Mouse (Mus musculus) gastrocnemius, adult 2 months (tissue): ENCODE results near the gene Ttc16. TPM values are rescaled to one million over a fixed set of nuclear protein-coding genes. Genes with fewer than 3 reads are reported as not detected.

Experiments used
- DNase-seq: peaks from one replicate; pipeline ENCODE4 v3.0.0; 2022
- H3K27ac ChIP-seq: fragments of 200-600 bp; 2 replicates; pipeline ENCODE4 v1.8.1; 2022; ENCODE audit warnings: mild to moderate bottlenecking
- H3K4me3 ChIP-seq: fragments of 200-600 bp; 2 replicates; pipeline ENCODE4 v1.8.1; 2022; ENCODE audit warnings: mild to moderate bottlenecking, moderate library complexity
- CTCF ChIP-seq: fragments of 200-600 bp; IDR thresholded peaks from 2 replicates; pipeline ENCODE4 v1.8.1; 2022; ENCODE audit warnings: antibody characterized with exemption, mild to moderate bottlenecking, moderate library complexity
- intact Hi-C: fragments of 180-260 bp; cut with DNase I; formaldehyde crosslinking; loops from one replicate; pipeline ENCODE4 v1.15.1; 2025
- total RNA-seq, 2 experiments: library from RNA; stranded (reverse); gene quantifications; 2 replicates each; pipeline ENCODE4 v1.2.3; 2021

The Ttc16 gene
- total RNA-seq, 2 experiments from 2014 or later = not detected

DNA sequence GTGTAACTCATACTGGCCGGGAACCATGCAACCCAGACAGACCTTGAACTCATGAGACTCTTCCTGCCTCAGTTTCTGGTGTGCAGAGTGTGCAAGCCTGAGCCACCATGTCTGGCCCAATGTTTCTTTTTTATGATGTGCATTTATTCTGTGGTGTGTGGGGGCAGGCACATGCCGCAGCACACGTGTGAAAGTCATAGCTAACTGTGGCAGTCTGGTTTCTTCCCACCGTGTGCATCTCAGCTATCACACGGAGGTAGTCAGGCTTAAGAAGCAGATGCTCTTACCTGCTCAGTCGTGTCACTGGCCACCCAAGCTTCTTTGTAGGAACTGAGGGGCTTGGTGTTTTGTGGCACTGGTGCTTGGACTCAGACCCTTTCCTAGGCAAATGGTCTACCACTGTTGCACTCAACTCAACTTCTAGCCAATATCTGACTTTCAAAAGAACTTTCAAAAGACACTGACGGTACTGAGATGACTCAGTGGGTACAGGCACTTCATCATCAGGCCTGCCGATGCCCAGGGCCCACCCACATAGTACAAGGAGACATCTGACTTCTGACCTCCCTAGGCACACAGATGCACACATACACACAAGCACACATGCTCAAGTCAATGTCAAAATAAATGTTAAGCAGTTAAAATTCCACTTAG, 2.7 kb downstream of the Ttc16 start:
- Histone ChIP-seq H3K27ac (no peak overlapping the region), H3K4me3 (no peak overlapping the region)
- DNase-seq = no peak
- no peak for TF ChIP-seq CTCF
- intact Hi-C loops = no loop called here

DNA sequence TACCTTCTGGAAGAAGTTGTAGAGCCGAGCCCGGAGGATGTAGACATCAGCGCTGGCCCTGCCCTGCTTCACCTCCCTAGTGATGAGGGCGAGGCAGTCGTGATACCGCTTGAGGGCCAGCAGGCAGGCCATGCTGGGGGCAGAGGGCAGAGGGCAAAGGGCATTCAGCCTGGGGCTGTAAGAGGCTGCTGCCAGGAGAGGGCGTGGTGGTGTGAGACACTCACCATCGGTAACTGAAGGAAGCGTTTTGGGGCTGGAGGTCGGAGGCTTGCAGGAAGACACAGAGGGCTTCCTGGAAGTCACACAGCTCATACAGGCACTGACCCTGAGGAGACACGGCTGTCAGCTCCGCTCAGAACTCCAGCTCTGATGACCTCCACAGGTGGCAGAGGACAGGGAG, 3.5 kb downstream of the Ttc16 start:
- Histone ChIP-seq H3K27ac (no peak overlapping the region), H3K4me3 (no peak overlapping the region)
- DNase-seq = no peak
- intact Hi-C loops = no loop called here
- TF ChIP-seq CTCF = no peak

DNA sequence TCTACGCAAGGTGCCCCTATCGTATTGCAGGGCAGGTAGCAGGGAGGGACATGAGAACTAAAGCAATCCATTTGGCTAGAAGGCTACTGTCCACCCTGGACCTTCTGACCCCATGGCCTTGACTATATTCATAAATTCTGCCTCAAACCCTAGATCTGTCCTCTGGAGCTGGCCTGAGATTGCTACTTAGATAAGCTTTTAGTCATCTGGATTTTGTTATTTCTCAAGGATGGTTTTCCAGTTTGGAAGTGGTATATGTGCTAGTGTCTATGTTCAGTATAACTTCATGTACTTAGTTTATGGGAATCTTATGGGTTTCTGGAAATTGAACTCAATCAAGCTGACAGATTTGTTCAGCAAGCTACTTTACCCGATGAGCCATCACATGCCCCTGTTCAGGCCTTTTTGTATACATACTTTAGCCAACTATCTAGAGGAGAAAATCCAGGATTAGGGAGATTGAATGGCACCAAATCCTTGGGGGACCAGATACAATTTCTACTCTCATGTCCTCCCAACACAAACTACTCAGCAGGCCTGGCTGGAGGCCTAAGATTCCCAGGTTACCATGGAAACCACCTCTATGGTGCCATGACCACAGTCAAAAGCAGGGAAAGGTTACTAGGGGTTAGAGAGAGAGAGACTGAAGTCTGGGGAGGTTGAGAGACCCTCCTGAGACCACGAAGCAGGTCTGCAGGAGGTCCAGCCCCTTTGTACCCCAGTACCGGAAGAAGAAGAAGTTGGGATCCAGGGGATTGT, 5.9 kb downstream of the Ttc16 start:
- intact Hi-C loops = no loop called here
- H3K27ac ChIP-seq = no peak overlapping the region
- no peak for DNase-seq
- no peak overlapping the region for H3K4me3 ChIP-seq
- no peak for TF ChIP-seq CTCF

DNA sequence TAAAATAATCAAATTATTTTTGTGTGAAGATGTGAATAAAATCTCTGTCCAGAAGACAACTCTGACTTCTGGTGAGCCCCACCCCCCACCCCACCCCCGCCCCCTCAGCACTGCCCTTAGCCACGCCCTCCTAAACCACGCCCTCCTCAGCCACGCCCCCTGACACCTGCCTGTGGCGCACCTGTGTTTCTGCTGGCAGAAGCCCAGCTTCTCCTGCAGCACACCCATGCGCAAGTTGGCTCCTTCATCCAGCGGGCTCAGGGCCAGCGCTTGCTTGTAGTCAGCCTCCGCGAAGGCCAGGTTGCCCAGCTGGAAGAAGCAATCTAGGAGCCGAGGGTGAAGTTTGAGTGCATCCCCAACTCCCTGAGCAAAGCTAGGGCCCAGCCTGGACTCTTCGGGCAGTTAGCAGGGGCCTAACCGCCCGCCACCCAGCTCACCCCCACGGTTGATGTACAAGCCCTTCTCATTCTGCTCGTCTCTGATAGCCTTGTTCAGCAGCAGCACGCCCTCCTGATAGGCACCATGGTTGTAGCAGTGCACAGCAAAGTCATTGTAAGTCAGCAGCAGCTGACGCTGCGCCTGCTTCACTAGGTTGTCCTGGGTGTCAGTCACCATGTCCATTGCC, 6.7 kb downstream of the Ttc16 start:
- no peak for DNase-seq
- H3K4me3 ChIP-seq = no peak overlapping the region
- no peak for TF ChIP-seq CTCF
- intact Hi-C loops = no loop called here
- H3K27ac ChIP-seq = no peak overlapping the region

DNA sequence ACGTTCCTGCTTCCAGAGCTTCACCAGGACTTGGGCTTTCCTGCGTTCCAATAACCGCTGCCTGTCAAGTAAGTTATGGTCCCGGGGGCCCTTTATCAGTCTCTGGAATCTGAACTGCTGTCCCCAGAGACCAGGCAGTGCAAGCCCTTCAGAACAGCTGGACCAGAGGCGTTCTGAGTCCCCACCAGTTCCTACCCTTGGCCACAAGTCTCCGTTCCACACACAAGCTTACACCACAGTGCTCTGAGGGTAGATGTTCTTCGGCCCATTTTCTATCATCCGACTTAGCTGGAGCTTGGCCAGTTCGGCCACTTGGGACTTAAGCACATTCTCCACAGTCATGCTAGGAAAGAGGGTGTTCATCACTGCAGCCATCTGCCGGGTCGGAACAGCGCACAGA, 8.2 kb downstream of the Ttc16 start:
- intact Hi-C loops = no loop called here
- TF ChIP-seq CTCF = no peak
- no peak for DNase-seq
- no peak overlapping the region for H3K4me3 ChIP-seq
- H3K27ac ChIP-seq = no peak overlapping the region

DNA sequence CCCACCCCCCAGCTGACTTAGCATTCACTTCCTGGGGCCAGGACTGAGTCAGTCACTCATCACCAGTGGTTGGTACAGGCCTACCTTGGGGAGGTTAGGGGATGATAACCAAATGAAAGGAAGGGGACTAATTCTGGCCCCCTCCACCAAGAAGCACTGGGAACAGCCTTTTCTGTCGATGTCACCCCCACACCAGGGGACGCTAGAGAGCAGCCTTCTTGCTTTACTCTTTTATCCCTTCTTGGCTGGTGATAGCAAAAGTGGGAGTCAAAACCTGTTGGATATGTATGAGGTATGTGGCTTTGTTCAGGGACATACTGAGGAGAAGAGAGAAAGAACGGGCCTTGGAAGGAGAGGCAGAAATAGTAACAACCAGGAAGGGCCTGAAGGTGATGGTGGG, 12.1 kb downstream of the Ttc16 start:
- no peak for TF ChIP-seq CTCF
- intact Hi-C loops = no loop called here
- no peak overlapping the region for H3K4me3 ChIP-seq

DNA sequence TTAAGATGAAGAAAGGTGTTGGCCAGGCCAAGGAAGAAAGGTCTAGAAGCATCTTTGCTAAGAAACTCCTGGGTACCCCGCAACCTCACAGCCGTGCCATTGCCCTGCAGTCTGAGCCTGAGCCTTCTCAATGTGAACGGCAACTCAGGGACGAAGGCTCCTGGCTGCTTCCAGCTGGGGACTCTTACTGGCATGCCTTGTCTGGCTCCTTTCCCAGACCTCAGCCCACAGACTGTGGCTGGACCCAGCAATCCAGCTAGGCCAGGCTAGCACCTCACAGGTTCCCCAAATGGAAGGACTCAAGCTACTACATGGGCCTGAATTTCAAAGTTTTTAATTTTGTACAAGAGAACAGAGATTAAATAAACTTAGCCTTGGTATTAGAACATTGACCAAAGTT, 13.6 kb downstream of the Ttc16 start:
- DNase-seq = no peak
- TF ChIP-seq CTCF = no peak
- no peak overlapping the region for H3K4me3 ChIP-seq
- intact Hi-C loops = no loop called here
- H3K27ac ChIP-seq = no peak overlapping the region

More for the DNA sequence above, 12.1 kb downstream of the Ttc16 start:
- DNase-seq = no peak
- no peak overlapping the region for H3K27ac ChIP-seq

DNA sequence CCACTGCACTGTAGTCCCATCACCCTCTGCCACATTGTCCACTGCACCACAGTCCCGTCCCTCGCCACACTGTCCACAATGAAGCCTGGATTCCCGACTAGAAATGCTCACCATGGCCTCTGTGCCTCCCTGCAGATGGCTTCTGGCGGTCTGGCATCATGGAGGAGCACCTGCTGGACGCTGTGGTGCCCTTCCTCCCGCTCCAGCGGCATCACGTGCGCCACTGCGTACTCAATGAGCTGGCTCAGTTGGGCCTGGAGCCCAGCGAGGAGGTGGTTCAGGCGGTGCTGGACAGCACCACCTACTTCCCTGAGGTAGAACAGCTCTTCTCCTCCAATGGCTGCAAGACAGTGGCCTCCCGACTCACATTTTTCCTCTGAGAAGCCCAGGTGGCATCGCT, 14.1 kb downstream of the Ttc16 start:
- intact Hi-C loops = no loop called here
- no peak overlapping the region for H3K27ac ChIP-seq
- H3K4me3 ChIP-seq = no peak overlapping the region
- TF ChIP-seq CTCF = no peak
- DNase-seq = no peak

DNA sequence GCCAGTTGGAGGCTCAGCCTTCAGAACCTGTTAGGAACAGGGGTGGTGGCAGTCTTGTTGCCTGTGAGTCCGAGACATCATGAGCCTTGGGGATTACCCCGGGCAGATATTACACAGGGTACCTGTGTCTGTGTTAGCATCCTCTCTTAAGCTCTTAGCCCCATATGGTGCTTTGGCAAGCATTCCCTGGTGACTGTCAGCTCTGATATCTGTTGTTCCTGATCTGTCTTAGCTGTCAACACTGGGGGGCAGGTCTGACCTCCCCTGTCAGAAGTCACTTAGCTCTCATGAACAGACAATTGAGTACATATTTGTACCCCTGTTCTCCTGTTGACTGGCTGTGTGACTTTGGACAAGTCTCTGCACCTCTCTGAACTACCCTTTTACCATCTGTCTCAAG, 16.4 kb downstream of the Ttc16 start:
- DNase-seq = no peak
- TF ChIP-seq CTCF = no peak
- Histone ChIP-seq H3K4me3 (no peak overlapping the region), H3K27ac (no peak overlapping the region)
- intact Hi-C loops = no loop called here

DNA sequence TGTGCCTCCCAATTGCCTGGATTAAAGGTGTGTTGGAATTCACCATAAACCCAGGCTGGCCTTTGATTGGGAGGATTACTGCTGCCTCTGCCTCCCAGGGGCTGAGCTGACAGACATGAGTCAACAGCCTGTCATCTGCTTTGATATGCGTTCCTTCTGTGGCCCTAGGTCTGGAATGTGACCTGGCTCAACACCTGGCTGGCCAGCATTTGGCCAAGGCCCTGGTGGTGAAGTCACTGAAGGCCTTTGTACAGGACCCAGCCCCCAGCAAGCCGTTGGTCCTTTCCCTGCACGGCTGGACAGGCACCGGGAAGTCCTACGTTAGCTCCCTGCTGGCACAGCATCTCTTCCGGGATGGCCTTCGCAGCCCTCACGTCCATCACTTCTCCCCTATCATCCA, 16.9 kb downstream of the Ttc16 start:
- no peak for DNase-seq
- Histone ChIP-seq H3K27ac (no peak overlapping the region), H3K4me3 (no peak overlapping the region)
- no peak for TF ChIP-seq CTCF
- intact Hi-C loops = no loop called here

DNA sequence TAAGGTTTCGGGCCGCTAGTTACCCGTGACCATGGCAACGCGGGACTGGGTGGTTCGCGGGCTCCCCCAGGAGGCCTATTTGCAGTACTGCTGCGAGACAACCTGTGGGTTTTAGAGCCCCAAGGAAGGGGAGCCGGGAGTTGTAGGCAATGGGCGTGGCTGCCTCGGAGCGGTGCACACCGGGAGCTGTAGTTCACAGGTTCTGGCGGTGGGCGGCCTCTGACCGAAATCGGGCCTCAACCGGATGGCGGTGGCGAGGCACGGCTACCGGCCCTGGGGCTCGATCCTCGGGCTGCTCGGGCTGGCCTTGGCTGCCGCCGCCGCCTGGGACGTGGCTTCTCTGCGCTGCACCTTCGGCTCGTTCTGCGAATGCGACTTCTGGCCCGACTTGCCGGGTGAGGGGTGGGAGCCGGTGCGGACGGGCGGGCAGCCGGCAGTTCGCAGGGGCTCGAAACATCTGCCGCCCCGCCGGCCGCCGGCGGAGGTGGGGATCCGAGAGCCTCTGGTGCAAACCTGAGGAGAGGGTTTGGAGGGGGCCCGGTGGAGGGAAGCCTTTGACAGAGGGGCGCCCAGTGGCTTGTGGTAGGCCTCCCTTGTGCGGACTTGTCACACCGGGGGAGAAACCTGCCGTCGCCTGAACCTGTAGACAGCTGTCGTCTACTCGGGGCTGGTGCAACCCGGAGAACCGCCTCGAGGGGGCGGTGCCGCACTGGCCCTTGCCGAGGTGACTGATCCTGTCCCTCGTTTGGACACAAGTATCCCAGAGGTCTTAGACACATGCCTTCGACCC, 18.2 kb downstream of the Ttc16 start, which contains the start of gene Tor2a:
TSS of gene Tor2a (plus strand) at position 179 of the 790 bp plus-strand sequence.
- DNase-seq = peak; percentile 98
- peak; percentile 98 for TF ChIP-seq CTCF
- intact Hi-C loops = loop anchor here (1.0 kb wide), 1 partner anchor 43 kb away; no protein-coding TSS in a partner anchor

DNA sequence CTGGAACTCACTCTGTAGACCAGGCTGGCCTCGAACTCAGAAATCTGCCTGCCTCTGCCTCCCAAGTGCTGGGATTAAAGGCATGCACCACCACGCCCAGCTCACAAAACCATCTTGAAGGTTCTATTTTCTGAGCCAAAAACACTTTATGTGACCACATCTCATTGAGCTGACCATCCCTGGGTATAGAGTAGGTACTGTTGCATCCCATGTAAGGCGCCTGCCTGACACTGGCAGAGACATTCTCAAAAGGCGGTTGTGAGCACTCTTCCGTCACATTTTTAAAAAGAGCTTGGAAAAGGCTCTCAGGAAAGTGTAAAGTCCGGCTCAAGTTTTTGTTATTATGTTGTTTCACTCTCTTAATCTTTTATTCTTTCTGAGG, 18.8 kb downstream of the Ttc16 start:
- peak overlapping the region; percentile 93 for H3K4me3 ChIP-seq

More for the DNA sequence above, 18.2 kb downstream of the Ttc16 start, which contains the start of gene Tor2a:
- peak within 1 kb of the TSS; percentile 90 for H3K27ac ChIP-seq
- peak within 1 kb of the TSS; percentile 93 for H3K4me3 ChIP-seq

DNA sequence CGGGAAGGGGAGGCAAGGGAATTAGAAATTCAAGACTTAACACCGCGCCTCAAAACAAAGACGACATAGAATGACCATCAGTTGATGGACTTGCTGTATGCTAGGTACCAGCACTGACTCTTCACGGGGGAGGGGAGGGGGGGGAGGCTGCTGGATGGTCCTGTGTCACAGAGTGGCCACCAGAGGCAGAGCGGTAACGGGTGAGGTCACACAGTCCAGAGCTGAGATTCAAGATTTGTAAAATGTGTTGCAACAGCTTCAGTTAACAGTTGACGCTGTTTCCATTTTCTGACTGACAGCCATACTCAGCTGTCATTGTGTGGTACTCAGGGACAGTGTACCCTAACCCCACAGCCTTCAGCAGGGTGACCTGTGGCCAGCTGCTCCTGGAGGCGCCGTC, 23.3 kb downstream of the Ttc16 start:
- H3K27ac ChIP-seq = no peak overlapping the region
- no peak for TF ChIP-seq CTCF
- no peak for DNase-seq
- no peak overlapping the region for H3K4me3 ChIP-seq
- intact Hi-C loops = no loop called here

More for the DNA sequence above, 18.8 kb downstream of the Ttc16 start:
- intact Hi-C loops = loop anchor here (1.0 kb wide), 1 partner anchor 42 kb away; no protein-coding TSS in a partner anchor
- TF ChIP-seq CTCF = no peak
- peak overlapping the region; percentile 46; the same call in 1 of the 2 replicates for H3K27ac ChIP-seq
- DNase-seq = no peak
